Mouse (Mus musculus): ENCODE results near the gene Serinc5.

Gene Serinc5

GRCm38 (mm10) chr13:92613094-92613493 lies 2.2 kb downstream of the Serinc5 start:
- no peak for DNase-seq (ENCODE audit: low read depth, low spot score)

DNA sequence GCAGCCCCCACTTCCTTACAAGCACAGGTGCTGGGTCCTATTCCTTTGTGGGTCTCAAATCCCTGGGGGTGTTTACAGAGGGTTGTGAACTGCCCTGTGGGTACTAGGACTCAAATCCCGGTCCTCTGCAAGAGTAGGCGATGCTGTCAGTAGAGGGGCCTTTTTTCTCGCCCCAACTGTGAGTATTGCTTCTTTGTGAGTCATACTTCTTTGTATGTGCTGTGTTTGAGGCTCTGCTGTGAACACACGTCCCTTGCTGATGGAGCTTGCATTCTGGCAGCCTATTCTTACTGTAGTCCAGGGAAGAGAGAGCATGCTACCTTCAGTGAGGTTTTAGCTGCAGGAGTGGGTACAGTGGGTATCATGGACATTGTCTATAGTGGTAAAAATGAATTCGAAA lies 4.3 kb downstream of the Serinc5 start:
- no peak for DNase-seq (ENCODE audit: low read depth, low spot score)

DNA sequence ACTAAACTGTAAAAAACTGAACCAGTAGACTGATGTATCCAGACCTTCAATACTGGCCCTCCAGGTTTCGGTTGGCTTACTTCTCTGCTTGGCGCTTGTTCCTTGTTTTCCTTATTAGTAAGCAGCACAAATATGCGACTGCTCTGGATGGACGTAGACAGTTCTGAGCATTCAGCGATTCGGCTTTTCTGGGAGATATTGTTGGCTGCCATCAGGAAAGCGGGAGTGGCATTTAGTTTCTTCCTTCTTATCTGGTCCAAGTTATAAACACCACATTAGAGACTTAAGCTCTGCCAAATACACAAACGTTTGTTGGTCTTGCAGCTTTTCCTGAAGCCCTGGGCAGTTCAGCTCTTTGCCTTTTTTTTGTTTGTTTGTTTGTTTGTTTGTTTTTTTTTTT lies 5.6 kb downstream of the Serinc5 start:
- DNase-seq (ENCODE audit: low read depth, low spot score): no peak

DNA sequence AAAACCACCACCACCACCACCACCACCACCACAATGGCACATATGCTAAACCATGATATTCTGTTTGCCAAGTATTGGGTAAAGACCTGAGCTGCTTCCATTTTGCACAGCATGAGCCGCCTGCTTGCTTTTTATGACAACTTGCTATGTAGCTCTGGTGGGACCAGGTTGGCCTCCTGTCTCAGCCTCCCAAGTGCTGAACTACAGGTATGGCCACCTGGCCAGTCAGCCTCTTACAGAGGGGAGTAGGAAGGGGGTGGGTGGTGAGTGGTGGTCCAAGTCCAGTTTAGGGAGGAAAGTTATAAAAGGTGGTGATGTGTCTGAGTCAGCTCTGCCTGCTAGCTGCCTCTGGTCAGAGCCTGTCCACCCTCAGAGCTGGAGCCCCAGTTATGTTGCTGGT lies 15.3 kb downstream of the Serinc5 start:
- DNase-seq (ENCODE audit: low read depth, low spot score): no peak

- DNase-seq (ENCODE audit: low read depth, low spot score): no peak
These were observed 15.8 kb downstream of the Serinc5 start for GRCm38 (mm10) chr13:92626725-92627124.

- DNase-seq (ENCODE audit: low read depth, low spot score): no peak
These were observed 18.6 kb downstream of the Serinc5 start for GRCm38 (mm10) chr13:92629509-92629908.

GRCm38 (mm10) chr13:92631450-92631849 lies 20.6 kb downstream of the Serinc5 start:
- no peak for DNase-seq (ENCODE audit: low read depth, low spot score)

DNA sequence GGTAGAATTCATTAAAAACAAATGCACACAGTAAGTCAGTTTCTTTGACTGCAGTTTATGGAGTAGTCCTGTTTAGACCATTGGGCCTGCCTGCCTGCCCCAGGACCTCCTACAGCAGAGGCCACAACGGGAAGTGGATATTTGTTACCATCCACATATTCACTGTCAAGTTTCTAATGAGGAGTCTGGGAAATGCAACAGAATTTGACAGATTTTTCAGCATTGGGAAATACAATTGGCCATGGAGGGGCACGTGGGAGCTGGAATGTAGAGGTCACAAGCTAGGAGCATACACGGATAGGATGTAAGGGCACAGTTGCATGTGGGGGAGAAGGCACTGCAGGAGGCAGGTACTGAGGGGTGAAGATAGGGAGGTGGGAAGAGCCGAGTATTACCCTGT lies 21.7 kb downstream of the Serinc5 start:
- DNase-seq (ENCODE audit: low read depth, low spot score): peak; percentile 39

DNA sequence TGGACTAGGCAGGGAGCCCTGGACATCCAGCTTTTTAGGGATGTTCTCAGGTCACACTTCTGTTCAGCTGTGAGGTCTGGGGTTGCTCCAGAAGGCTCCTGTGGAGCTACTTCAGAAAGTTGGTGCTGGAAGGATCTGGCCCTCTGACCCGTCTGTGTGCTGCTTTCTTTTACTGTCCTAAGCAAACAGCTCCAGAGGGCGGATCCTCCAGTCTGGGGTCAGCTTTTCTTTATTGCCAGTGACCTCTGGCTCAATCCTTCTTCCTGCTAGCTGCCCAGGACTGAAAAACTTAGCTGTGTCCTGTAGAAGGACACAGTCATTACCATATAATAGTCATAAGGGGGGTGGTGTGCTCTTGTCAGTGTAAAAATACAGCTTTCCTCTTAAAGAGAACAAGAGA lies 24.1 kb downstream of the Serinc5 start:
- DNase-seq (ENCODE audit: low read depth, low spot score): peak; percentile 52

GRCm38 (mm10) chr13:92636226-92636909 lies 25.5 kb downstream of the Serinc5 start:
- no peak for DNase-seq (ENCODE audit: low read depth, low spot score)

- peak; percentile 87 for DNase-seq (ENCODE audit: low read depth, low spot score)
These were observed 26.0 kb downstream of the Serinc5 start for GRCm38 (mm10) chr13:92636910-92637275.

- no peak for DNase-seq (ENCODE audit: low read depth, low spot score)
These were observed 28.5 kb downstream of the Serinc5 start for GRCm38 (mm10) chr13:92639093-92640014.

DNA sequence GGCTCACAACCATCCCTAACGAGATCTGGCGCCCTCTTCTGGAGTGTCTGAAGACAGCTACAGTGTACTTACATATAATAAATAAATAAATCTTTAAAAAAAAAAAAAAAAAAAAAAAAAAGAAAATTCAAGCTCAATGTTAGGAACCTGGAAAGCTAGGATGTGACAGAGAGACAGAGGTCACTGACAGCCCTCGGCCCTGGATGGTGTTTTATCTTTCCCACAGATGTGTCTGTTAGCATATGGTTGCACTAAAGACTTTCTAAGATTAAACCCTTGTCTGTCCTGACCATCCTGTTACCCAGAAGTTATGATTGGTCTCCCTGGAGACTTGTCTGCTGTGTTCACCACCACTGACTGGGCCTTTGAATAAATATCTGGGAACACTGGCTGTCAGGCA lies 33.3 kb downstream of the Serinc5 start:
- DNase-seq (ENCODE audit: low read depth, low spot score): no peak

- DNase-seq (ENCODE audit: low read depth, low spot score): no peak
These were observed 33.9 kb downstream of the Serinc5 start for GRCm38 (mm10) chr13:92644753-92645152.

DNA sequence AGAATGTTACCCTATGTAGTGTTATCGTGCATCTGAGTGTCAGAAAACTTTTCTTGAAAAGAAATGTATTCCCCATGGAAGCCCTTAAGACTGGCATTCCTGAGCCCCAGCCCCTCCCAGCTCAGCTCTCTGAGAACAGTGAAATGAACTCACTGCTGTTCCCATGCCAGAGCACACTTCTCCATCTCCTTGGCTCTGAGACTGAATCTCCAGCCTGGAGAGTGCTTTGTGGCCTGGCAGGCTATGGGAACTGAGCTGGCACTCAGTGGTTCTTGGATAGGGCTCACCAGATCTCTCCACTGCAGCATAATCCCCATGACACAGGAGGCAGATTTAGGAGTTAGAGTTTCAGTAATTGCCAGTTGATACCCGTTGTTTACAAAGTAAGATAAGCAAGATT lies 36.8 kb downstream of the Serinc5 start:
- no peak for DNase-seq (ENCODE audit: low read depth, low spot score)

DNA sequence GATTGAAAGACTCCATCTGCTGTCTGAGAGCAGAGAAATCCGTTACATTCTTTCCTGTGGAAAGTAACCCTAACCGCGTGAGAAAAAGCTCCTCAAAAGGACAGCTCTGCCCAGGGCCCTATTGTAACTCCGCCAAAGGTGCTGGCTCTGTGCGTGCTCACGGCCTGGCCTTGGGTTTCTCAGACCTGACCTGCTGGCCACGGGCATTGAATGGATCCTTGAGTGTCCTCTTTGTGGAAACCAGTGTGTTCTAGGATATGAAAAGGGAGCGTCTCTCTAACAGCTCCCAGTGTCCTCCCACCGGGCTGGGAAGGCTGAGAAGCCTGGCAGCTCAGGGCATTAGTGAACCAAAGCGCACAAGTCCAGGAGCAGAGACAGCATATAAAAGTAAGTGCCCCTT lies 38.2 kb downstream of the Serinc5 start:
- DNase-seq (ENCODE audit: low read depth, low spot score): no peak

DNA sequence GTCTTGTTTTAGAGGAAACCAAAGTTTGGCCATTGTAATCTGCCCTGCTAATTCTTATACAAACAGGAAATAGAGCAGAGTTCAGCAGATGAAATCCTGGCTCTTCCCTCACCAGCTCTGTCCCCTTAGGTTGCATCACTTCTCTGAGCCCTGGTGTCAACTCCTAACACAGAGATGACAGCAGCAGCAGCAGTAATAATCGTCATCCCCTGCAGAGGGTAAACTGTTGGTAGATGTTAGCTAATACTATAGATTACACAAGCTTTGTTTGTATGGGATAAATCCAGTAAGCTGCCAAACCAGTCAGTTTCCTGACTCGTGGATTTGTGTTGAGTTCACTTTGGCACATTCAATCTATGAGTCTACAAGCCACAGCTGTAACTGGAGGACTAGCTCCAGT lies 40.1 kb downstream of the Serinc5 start:
- no peak for DNase-seq (ENCODE audit: low read depth, low spot score)

- no peak for DNase-seq (ENCODE audit: low read depth, low spot score)
These were observed 41.6 kb downstream of the Serinc5 start for GRCm38 (mm10) chr13:92652498-92652897.

GRCm38 (mm10) chr13:92653283-92653682 lies 42.4 kb downstream of the Serinc5 start:
- DNase-seq (ENCODE audit: low read depth, low spot score): no peak

DNA sequence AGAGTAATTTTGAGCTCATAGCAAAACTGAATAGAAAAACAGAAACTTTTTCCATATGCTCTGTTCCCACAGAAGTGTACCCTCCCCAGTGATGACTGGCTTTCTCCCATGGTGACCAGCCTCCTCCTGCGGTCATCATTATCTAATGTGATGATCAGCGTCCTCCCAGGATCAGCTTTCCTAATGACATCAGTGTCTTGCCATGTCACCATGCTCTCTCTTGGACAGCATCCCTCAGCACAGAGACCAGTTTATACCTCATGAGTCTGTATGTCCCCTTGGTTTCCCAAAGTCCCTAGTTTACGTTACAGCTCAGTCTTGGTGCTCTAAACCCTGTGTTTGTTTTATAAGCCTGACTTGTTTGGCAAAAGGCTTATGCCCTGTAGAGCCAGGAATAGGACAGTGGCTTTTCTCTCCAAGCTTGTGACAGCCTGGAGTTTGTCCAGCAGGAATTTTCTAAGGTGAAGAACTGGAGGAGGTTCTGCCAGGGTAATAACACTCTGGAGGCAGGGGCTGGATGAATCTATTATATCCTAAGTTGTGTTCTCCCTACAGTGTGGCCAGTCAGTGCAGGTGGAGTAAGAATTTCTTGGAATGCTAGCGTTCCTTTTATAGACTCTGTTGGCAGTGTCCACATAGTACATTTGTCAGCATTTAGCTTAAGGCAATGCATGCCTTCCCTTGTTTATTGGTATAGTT lies 46.1 kb downstream of the Serinc5 start:
- no peak for DNase-seq (ENCODE audit: low read depth, low spot score)

DNA sequence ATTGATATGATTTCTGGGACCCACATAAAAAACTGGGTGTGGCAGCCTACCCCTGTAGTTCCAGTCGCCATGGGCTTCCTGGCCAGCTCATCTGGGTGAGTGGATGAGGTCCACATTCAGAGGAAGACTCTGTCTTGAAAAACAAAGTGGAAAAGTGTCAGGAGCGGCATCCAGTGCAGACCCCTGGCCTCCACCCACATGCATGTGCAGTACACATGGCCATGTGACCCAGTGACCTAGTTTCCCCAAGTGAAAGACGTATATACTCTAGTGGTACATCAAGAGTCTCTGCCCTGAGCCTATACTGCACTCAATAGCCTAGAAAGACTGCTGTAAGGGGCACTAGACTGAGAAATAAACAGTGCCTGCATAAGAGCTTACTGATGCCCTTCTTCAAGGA lies 48.7 kb downstream of the Serinc5 start:
- DNase-seq (ENCODE audit: low read depth, low spot score): no peak

DNA sequence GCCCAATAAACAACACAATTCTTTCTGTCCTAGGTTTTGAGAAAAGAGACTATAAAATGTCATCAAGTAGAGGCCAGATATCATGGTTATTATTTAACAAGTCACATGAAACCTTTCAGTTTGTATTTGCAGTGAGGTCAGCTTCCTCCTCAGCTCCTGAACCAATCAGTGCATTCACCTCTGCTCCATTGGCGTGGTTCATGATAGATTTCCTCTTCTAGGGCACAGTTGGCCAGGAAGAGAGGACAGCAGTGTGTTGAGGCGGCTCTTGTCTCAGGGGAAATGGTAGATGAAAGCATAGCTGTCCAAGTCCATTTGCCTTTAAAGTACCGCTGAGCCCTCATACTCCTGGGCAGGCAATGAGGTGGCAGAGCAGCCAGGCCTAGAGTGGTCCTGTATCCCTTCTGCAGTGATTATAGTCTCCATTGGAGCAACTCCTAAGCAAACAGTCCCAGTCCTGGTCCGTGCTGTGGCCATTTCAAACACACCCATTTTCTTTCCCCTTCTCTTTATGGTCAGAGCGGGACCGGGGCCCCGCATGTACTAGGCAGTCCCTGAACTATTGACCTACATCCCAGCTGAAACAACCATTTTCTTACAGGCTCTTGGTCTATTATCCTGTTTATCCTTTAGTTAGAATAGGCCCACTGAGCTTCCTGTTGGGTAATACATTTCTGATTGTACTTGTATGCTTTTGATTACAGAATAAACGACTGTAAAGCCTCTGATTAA lies 51.8 kb downstream of the Serinc5 start:
- no peak for DNase-seq (ENCODE audit: low read depth, low spot score)

Data from mesoderm, embryonic 11.5 days (tissue).